Comparison of ENCODE assay signal across 10 mouse cellular contexts in the genomic region with DNA sequence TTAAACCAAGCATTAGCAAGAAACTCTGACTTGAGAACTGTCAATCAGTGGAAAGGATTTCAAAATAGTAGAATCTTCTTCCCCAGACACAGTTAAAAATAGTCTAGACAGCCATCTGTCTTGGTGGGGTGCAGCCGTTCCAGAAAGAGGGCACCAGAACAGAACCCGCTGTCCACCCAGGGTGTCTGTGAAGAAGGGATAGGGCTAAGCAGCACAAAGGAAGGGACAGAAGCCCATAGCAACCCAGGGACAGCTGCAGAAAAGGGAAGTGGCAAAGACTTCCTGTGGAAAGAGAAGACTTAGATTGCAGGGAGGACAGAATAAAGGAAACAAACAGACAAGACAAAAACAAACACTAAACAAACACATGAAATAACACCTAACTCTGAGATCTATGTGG. TPM values are rescaled to one million over a fixed set of nuclear protein-coding genes. Genes with fewer than 3 reads are reported as not detected.
DNase-seq lines count a peak whose midpoint lies in the region; ATAC-seq and TF ChIP-seq lines count a peak whose summit lies in the region.
"Had no signal": no experiment of that assay in that cellular context is flagged by ENCODE, and none has a peak within 500 bp of the region (broad histone marks: within the 10 kb centered on the region; RNA-seq: fewer than 3 reads in every experiment).

No protein-coding gene starts in this region.

- no peak overlapping the region for H3K4me3 ChIP-seq in heart, embryonic 12.5 days
- no peak overlapping the region for H3K4me3 ChIP-seq in spleen, adult 2 months (ENCODE audit: extremely low read depth, insufficient read depth, insufficient read length)
- H3K4me3 ChIP-seq in cortical plate, adult 2 months (ENCODE audit: insufficient read depth, low read length): no peak overlapping the region
- H3K4me3 ChIP-seq: liver, embryonic 15.5 days had no signal

- WGBS in heart, embryonic 12.5 days: 38% methylated on average over 2 of the region's 2 CpGs
- 7% methylated on average over 2 of the region's 2 CpGs for WGBS in spleen, adult 2 months

- TF ChIP-seq CTCF in spleen, adult 2 months (IDR thresholded peaks at IDR 0.05; ENCODE audit: extremely low read depth, insufficient read depth, insufficient read length, insufficient replicate concordance): no peak
- TF ChIP-seq CTCF in cortical plate, adult 2 months (IDR thresholded peaks at IDR 0.05; ENCODE audit: extremely low read depth, insufficient read depth, low read length): no peak

- ATAC-seq in heart, embryonic 12.5 days (ENCODE audit: insufficient number of reproducible peaks, low FRiP score): no peak

- no peaks in the 10 kb centered on the region for H3K27me3 ChIP-seq in heart, embryonic 12.5 days (replicated peaks)
- H3K27me3 ChIP-seq in spleen, adult 2 months (ENCODE audit: control insufficient read depth, insufficient read depth, low read length): no peaks in the 10 kb centered on the region
- H3K27me3 ChIP-seq: liver, embryonic 15.5 days had no signal

- no peak for DNase-seq in heart, postnatal 14 days
- DNase-seq in spleen, adult 2 months (ENCODE audit: low read depth in 1 of 2, low spot score in 2 of 2): peak; percentile 8 to 20
- DNase-seq in spleen, postnatal 10 days (ENCODE audit: low spot score in 2 of 2): no peak
- peak; percentile 15 for DNase-seq in thymus, postnatal 25 days
- DNase-seq in adrenal gland, postnatal 36 days: no peak
- no peak for DNase-seq in frontal cortex, postnatal 36 days (ENCODE audit: low spot score in 2 of 2)
- DNase-seq: embryo, embryonic 11 days had no signal

- H3K27ac ChIP-seq in heart, embryonic 12.5 days (ENCODE audit: poor library complexity, severe bottlenecking): peak overlapping the region; percentile 16; the same call in 1 of the 2 replicates
- H3K27ac ChIP-seq in spleen, adult 2 months (ENCODE audit: insufficient read depth, low read length): no peak overlapping the region
- peak overlapping the region; percentile 53; the same call in 1 of the 2 replicates for H3K27ac ChIP-seq in cortical plate, adult 2 months (ENCODE audit: insufficient read depth, low read length)
- H3K27ac ChIP-seq: liver, embryonic 15.5 days had no signal

- no peak overlapping the region for H3K4me2 ChIP-seq in heart, embryonic 12.5 days
- H3K4me2 ChIP-seq: liver, embryonic 15.5 days had no signal

- no peak overlapping the region for H3K9ac ChIP-seq in heart, embryonic 12.5 days
- H3K9ac ChIP-seq: liver, embryonic 15.5 days had no signal

- H3K9me3 ChIP-seq in heart, embryonic 12.5 days (replicated peaks): no peaks in the 10 kb centered on the region
- H3K9me3 ChIP-seq: liver, embryonic 15.5 days had no signal

- peaks cover 47% of the 10 kb centered on the region for H3K4me1 ChIP-seq in heart, embryonic 12.5 days (replicated peaks)
- peaks cover 8% of the 10 kb centered on the region; the same call in 1 of the 2 replicates for H3K4me1 ChIP-seq in spleen, adult 2 months (ENCODE audit: control insufficient read depth, insufficient read depth, insufficient read length)
- H3K4me1 ChIP-seq in cortical plate, adult 2 months (ENCODE audit: control insufficient read depth, insufficient read depth, low read length): peaks cover 21% of the 10 kb centered on the region

- TF ChIP-seq POLR2A in spleen, adult 2 months (IDR thresholded peaks at IDR 0.05; ENCODE audit: low read depth, low read length): no peak
- no peak for TF ChIP-seq POLR2A in cortical plate, adult 2 months (IDR thresholded peaks at IDR 0.05; ENCODE audit: extremely low read depth, insufficient read depth, low read length)

- H3K36me3 ChIP-seq in heart, embryonic 12.5 days: 0 out of 2 replicates have a peak, but pooled peaks cover 2% of the 10 kb centered on the region
- no peaks in the 10 kb centered on the region for H3K36me3 ChIP-seq in spleen, adult 2 months (ENCODE audit: control insufficient read depth, insufficient read depth, low read length)
- H3K36me3 ChIP-seq: liver, embryonic 15.5 days had no signal

- intact Hi-C loops in heart, postnatal 14 days (cut with DNase I): no loop called here

RNA-seq across cellular contexts. Expression of gene Srgap2, which starts 34.8 kb away (rescaled TPM):
- 18.6 and 24.3 TPM in 2 replicates for polyA plus RNA-seq in heart, embryonic 12.5 days (2016; fragmentation: Nextera tagmentation; extraction: Ambion mirVana)
- 10 to 100 TPM; 25.0 to 29.4 TPM for total RNA-seq in heart, postnatal 14 days (2021)
- 11.0 and 12.5 TPM in 2 replicates for polyA plus RNA-seq in spleen, adult 2 months (2012; rRNA removed)
- polyA plus RNA-seq in cortical plate, adult 2 months (2012; rRNA removed): 41.2 and 42.8 TPM in 2 replicates
- total RNA-seq in adrenal gland, postnatal 36 days (2021): 10 to 100 TPM; 22.9 to 24.3 TPM

RNA-seq across cellular contexts. Expression of gene Fam72a, which starts 35.3 kb away (rescaled TPM):
- polyA plus RNA-seq in heart, embryonic 12.5 days (2016; fragmentation: Nextera tagmentation; extraction: Ambion mirVana): 3.2 and 3.4 TPM in 2 replicates
- total RNA-seq in heart, postnatal 14 days (2021): under 1 TPM; 0.83 to 0.93 TPM
- 0.14 and 0.31 TPM in 2 replicates for polyA plus RNA-seq in spleen, adult 2 months (2012; rRNA removed)
- 1.0 and 1.2 TPM in 2 replicates for polyA plus RNA-seq in cortical plate, adult 2 months (2012; rRNA removed)
- total RNA-seq in adrenal gland, postnatal 36 days (2021): 1 to 10 TPM; 1.1 to 1.3 TPM

Comparison
In these comparisons a context has a peak if more than half of its experiments do, and no peak if none do; other contexts are left out.
1. DNase-seq: peak in spleen, adult 2 months (2 of 2) and thymus, postnatal 25 days (single experiment); none in heart, postnatal 14 days (0 of 2), spleen, postnatal 10 days (0 of 2), adrenal gland, postnatal 36 days (0 of 2) and frontal cortex, postnatal 36 days (0 of 2).